Mouse (Mus musculus) erythroblast, embryonic 14.5 days (primary cell): Measurements from ENCODE around the gene Tbc1d16.

Experiments
- GATA1 ChIP-seq: IDR thresholded peaks from 2 replicates; pipeline ENCODE4 v1.6.1; 2012; ENCODE audit warnings: low read length, inconsistent platforms, mixed read lengths
- TAL1 ChIP-seq: IDR thresholded peaks from 3 replicates; pipeline ENCODE4 v1.6.1; 2012; ENCODE audit warnings: low read length, inconsistent platforms, mixed read lengths

DNA sequence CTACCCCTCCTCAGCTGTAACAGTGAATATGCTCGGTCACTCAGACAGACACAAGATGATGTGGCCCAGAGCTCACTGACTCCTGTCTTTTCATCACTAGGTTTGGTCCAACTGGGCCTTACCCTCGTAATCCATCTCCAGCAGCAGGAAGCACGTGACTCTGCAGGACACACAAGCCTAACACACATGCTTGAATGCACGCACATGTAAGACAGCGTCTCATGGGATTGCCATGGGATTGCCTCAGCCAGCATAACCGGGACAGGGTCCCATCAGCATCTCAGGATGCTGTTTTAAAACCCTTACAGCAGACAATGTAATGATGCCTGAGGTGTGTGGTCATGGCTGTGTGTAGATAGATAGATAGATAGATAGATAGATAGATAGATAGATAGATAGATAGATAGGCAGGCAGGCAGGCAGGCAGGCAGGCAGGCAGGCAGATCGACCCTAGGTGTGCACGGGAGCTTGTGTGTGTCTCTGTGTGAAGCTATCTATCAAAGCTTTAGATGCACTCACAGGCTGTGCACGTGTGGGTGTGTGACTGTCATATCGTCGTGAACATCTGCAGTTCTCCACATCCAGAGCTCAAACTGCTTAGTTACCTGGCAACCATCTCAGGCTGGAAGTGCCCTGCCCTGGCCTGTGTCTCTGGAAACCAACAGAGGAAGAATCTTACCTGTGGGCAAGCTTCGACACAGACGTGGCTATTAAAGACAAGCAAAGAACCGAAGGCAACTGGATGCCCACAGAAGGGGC, 47.3 kb downstream of the Tbc1d16 start:
- TF ChIP-seq GATA1 (no peak), TAL1 (no peak)
